Mouse (Mus musculus): ENCODE measurements around the gene Gm9573. TPM values are rescaled to one million over a fixed set of nuclear protein-coding genes. Genes with fewer than 3 reads are reported as not detected.

The Gm9573 gene
- polyA plus RNA-seq, 1 experiment from 2014 or later: not detected

DNA sequence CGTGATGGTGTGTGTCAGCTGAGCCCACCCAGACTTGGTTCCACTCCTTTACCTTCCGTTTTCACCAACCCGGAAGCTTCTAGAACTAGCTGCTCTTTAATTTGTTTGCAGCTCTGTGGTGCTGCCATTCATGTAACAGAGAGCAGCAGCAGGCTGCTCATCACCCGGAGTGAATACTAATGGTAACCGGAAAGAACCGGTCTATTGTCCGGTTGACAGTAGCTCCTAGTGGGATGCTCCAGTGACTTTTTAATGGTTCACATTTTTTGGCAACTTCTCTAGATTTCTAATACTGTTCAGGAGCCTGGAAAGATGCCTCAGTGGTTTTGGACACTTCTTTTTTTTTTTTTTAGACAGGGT, 35.2 kb downstream of the Gm9573 start:
- no peak overlapping the region for H3K4me3 ChIP-seq
- no peak for DNase-seq (ENCODE audit: low spot score)
- H3K9me3 ChIP-seq (replicated peaks): no peaks in the 10 kb centered on the region; the same call in 1 of the 2 replicates
- WGBS: 93% methylated on average over 7 of the region's 7 CpGs
- no peaks in the 10 kb centered on the region for H3K36me3 ChIP-seq
- no peaks in the 10 kb centered on the region for H3K27me3 ChIP-seq (ENCODE audit: low read depth, poor library complexity, severe bottlenecking)
- peaks cover 6% of the 10 kb centered on the region for H3K4me1 ChIP-seq
- H3K27ac ChIP-seq (replicated peaks): no peak overlapping the region

DNA sequence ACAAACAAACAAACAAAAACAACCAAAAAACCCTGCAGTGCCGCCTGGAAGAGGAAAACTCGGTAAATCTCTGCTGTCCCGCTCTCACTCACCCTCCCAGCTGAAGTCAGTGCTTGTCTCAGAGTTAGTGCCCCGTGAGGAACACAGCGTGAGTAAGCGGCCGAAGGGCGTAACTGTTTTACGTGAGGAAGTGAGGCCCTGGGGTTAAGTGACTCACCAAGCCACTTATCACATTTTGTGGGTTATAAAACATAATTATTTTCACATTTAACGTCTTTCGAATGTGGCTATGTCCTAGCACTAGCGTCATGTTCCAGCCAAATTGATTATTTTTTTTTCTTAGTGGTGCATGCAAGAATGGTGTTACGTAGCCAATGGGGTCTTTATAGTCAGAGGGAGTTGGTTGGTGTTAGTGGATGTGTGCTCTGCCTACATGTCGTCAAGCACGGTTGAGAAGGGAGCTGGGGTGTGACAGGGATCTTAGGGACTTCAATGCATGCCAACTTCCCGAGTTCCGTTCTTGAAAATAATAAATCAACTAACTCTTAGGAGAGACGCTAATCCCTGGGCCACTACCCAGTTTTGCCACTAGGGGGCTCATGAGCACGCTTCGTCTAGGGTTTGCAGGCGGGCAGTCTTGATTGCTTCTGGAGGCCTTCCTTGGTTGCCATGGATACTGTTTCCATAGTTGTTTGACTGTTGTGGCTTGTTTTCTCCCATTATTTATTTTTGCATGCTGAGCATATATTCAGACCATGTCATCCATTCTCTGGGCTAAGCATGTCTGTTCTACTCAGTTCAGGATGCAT, 35.8 kb downstream of the Gm9573 start:
- no peaks in the 10 kb centered on the region; the same call in 1 of the 2 replicates for H3K9me3 ChIP-seq (replicated peaks)
- peak; percentile 80 for DNase-seq (ENCODE audit: low spot score)
- H3K36me3 ChIP-seq: no peaks in the 10 kb centered on the region
- H3K27me3 ChIP-seq (ENCODE audit: low read depth, poor library complexity, severe bottlenecking): peaks cover 5% of the 10 kb centered on the region
- 57% methylated on average over 21 of the region's 21 CpGs for WGBS
- H3K4me1 ChIP-seq: peaks cover 6% of the 10 kb centered on the region
- H3K27ac ChIP-seq (replicated peaks): no peak overlapping the region
- no peak overlapping the region for H3K4me3 ChIP-seq

DNA sequence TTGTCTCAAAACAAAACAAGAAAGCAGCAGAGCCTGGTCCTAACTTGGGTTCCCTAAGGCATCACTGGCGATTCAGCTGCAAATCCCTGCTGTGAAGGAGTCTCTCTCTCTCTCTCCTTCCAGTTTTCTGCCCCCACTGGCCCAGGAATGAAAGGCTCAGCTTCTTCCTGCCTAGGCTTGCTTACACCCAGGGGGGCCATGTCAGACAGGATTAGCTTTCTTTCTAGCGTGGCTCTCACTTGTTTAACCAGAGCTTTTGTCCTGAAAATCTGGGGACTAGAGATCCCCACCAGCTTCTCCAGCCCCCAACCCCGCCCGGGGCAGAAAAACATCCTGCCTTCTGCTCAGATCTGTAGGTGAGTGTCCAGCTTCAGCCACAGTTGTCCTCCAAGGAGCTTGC, 38.0 kb downstream of the Gm9573 start:
- 4% methylated on average over 4 of the region's 4 CpGs for WGBS
- DNase-seq (ENCODE audit: low spot score): peak; percentile 28

GRCm38 (mm10) chr17:35587291-35587690, 39.1 kb downstream of the Gm9573 start:
- Histone ChIP-seq H3K27me3 (ENCODE audit: low read depth, poor library complexity, severe bottlenecking) (peaks cover 11% of the 10 kb centered on the region), H3K4me3 (no peak overlapping the region), H3K4me1 (peaks cover 10% of the 10 kb centered on the region), H3K36me3 (no peaks in the 10 kb centered on the region), H3K9me3 (replicated peaks) (no peaks in the 10 kb centered on the region; the same call in 1 of the 2 replicates), H3K27ac (replicated peaks) (no peak overlapping the region)
- DNase-seq (ENCODE audit: low spot score): no peak
- WGBS: 95% methylated on average over 1 of the region's 1 CpGs

More for the DNA sequence above, 38.0 kb downstream of the Gm9573 start:
- no peaks in the 10 kb centered on the region; the same call in 1 of the 2 replicates for H3K9me3 ChIP-seq (replicated peaks)
- no peak overlapping the region for H3K4me3 ChIP-seq
- H3K36me3 ChIP-seq: no peaks in the 10 kb centered on the region
- peaks cover 10% of the 10 kb centered on the region for H3K4me1 ChIP-seq
- H3K27ac ChIP-seq (replicated peaks): no peak overlapping the region
- H3K27me3 ChIP-seq (ENCODE audit: low read depth, poor library complexity, severe bottlenecking): peaks cover 11% of the 10 kb centered on the region

DNA sequence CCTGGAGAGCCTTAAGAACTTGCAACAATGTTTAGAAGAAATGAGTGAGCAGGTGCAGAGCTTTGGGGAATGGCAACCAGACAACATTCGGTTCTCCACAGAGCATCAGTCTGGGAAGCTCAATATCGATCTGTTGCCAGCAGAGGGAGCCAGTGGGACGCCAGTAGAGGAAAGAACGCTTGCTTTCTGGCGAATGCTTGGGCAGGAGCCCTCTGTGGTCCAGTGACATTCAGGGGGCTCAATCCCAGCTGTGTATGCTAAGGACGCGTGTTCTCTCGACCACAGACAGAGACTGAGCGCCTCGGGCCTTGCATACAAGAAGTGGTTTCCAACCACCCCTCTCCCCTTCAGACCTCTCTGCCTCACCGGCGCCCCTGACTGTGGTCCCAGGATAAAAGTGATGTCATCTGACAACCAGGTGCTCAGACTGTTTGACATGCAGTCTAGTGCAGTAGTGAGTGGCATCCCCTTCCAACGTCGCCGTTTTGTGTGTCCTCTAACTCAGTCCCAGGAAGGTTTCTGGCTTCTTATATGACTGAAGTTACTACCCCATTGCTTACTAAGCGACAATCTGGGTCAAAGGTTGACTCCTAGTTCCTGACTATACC, 42.0 kb downstream of the Gm9573 start:
- peak; percentile 79 for DNase-seq (ENCODE audit: low spot score)
- Histone ChIP-seq H3K36me3 (no peaks in the 10 kb centered on the region), H3K4me3 (peak overlapping the region; percentile 24; the same call in 1 of the 2 replicates), H3K27ac (replicated peaks) (no peak overlapping the region), H3K4me1 (peaks cover 10% of the 10 kb centered on the region), H3K27me3 (ENCODE audit: low read depth, poor library complexity, severe bottlenecking) (peaks cover 11% of the 10 kb centered on the region), H3K9me3 (replicated peaks) (peaks cover 5% of the 10 kb centered on the region; the same call in 1 of the 2 replicates)
- WGBS: 21% methylated on average over 16 of the region's 16 CpGs

- Histone ChIP-seq H3K4me1 (peaks cover 4% of the 10 kb centered on the region), H3K9me3 (replicated peaks) (peaks cover 5% of the 10 kb centered on the region; the same call in 1 of the 2 replicates), H3K36me3 (no peaks in the 10 kb centered on the region), H3K27me3 (ENCODE audit: low read depth, poor library complexity, severe bottlenecking) (peaks cover 11% of the 10 kb centered on the region), H3K4me3 (no peak overlapping the region), H3K27ac (replicated peaks) (no peak overlapping the region)
- DNase-seq (ENCODE audit: low spot score): no peak
- WGBS: 79% methylated on average over 1 of the region's 1 CpGs
Observed at GRCm38 (mm10) chr17:35582900-35583299, 43.5 kb downstream of the Gm9573 start.

DNA sequence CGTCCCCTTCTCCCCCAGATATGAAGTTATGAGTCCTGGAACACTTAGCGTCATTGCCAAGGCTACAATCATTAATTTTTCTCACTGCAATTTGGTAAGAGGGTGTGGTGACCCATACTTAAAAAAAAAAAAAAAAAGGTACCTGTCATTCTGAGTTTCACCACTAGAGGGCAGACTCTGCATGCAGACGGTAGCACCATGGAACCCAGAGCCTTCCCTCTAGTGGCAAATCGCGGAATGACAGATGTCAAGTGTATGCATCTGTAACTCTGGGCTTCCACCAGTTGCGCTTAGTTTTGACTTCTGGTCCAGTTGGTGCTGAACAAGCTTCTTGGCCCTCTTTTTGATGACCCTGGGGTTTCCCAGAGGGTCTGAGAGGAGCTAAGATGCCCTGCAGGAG, 48.2 kb downstream of the Gm9573 start:
- peak; percentile 76 for DNase-seq (ENCODE audit: low spot score)
- 17% methylated on average over 6 of the region's 6 CpGs for WGBS

DNA sequence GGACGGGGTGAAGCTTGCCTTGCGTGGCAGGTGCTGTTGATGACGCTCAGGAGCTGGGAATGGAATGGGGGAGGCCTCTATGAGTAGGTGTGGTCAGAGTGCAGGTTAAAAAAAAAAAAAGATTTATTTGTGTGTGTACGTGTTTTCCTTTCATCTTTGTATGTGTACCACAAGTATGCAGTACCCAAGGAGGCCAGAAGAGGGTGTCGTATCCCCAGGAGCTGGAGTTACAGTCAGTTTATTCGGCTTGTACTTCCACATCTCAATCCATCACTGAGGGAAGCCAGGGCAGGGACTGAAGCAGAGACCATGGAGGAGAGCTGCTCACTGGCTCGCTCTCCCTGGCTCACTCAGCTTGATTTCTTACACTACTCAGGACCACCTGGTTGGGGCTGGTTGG, 55.0 kb downstream of the Gm9573 start:
- Histone ChIP-seq H3K9me3 (replicated peaks) (no peaks in the 10 kb centered on the region), H3K4me1 (peaks cover 23% of the 10 kb centered on the region), H3K36me3 (no peaks in the 10 kb centered on the region), H3K27me3 (ENCODE audit: low read depth, poor library complexity, severe bottlenecking) (peaks cover 55% of the 10 kb centered on the region), H3K27ac (replicated peaks) (no peak overlapping the region), H3K4me3 (no peak overlapping the region)
- 96% methylated on average over 7 of the region's 7 CpGs for WGBS
- no peak for DNase-seq (ENCODE audit: low spot score)

More for the DNA sequence above, 48.2 kb downstream of the Gm9573 start:
- H3K4me3 ChIP-seq: no peak overlapping the region
- no peaks in the 10 kb centered on the region for H3K36me3 ChIP-seq
- H3K4me1 ChIP-seq: no peaks in the 10 kb centered on the region
- H3K9me3 ChIP-seq (replicated peaks): 0 out of 2 replicates have a peak, but pooled peaks cover 5% of the 10 kb centered on the region
- peaks cover 15% of the 10 kb centered on the region; the same call in 1 of the 2 replicates for H3K27me3 ChIP-seq (ENCODE audit: low read depth, poor library complexity, severe bottlenecking)
- H3K27ac ChIP-seq (replicated peaks): no peak overlapping the region

- H3K4me3 ChIP-seq: no peak overlapping the region
- H3K27ac ChIP-seq (replicated peaks): no peak overlapping the region
- WGBS: 88% methylated on average over 14 of the region's 14 CpGs
- H3K9me3 ChIP-seq (replicated peaks): no peaks in the 10 kb centered on the region
- peaks cover 23% of the 10 kb centered on the region for H3K4me1 ChIP-seq
- DNase-seq (ENCODE audit: low spot score): no peak
- H3K36me3 ChIP-seq: no peaks in the 10 kb centered on the region
- peaks cover 54% of the 10 kb centered on the region for H3K27me3 ChIP-seq (ENCODE audit: low read depth, poor library complexity, severe bottlenecking)
Observed at GRCm38 (mm10) chr17:35570836-35571235, 55.6 kb downstream of the Gm9573 start.

DNA sequence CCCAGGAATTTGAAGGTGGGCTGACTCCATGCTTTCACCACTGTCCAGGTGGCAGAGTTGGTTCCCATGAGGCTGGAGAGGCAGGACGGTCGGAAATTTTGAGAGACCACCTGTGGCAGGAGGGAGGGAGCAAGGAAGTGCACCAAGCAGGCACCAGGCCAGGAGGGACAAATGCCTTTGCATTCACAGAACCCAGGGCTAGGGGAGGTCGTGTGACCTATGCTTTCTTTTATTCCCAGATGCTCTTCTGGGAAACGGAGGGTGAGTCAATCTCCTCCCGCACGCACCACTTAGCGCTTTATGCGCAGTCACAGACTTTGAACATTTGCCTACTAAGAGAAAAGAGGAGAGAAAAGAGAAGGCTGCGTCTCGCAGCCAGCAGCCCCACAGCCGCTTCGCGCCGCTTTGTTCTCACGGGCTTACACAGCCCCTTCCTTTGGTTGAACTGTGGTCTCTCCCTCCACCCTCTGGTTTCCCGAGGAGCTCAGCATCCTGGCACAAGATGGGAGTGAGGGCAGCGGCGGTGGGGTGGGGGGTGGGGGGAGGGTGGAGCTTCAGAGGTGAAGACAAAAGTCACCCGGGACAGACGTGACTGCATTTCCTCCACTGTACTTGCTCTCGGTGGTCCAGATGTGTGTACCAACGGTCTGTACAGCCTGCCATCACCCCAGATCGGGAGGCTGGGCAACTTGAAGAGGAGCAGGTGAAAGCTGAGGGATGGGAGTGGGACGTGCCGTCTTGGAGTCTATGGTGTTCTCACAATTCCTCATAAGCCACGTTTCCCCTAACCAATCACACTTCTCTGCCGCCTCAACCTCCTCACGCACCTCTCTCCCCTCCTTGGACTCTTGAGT, 57.1 kb downstream of the Gm9573 start:
- Histone ChIP-seq H3K36me3 (no peaks in the 10 kb centered on the region), H3K4me1 (peaks cover 23% of the 10 kb centered on the region), H3K27ac (replicated peaks) (peak overlapping the region; percentile 81), H3K27me3 (ENCODE audit: low read depth, poor library complexity, severe bottlenecking) (peaks cover 47% of the 10 kb centered on the region), H3K4me3 (peak overlapping the region; percentile 51), H3K9me3 (replicated peaks) (no peaks in the 10 kb centered on the region)
- 3% methylated on average over 28 of the region's 28 CpGs for WGBS
- peak; percentile 63 for DNase-seq (ENCODE audit: low spot score)

All from midbrain, embryonic 10.5 days (tissue).